Mouse (Mus musculus) thymus, adult 18-20 months (tissue): Measurements from ENCODE around the gene Tent2.
A peak's percentile ranks its signal among the peaks of the same experiment; 100 is the strongest.
"Not testable (repeated sequence)": the region's sequence is repeated elsewhere in the genome, so short reads cannot be mapped to it uniquely, and the experiment has no call there.

Experiments
- DNase-seq, 2 experiments: peaks; one replicate each; pipeline ENCODE4 v3.0.0; 2022; ENCODE audit warnings: mixed read lengths in 2 of 2

Gene Tent2

DNA sequence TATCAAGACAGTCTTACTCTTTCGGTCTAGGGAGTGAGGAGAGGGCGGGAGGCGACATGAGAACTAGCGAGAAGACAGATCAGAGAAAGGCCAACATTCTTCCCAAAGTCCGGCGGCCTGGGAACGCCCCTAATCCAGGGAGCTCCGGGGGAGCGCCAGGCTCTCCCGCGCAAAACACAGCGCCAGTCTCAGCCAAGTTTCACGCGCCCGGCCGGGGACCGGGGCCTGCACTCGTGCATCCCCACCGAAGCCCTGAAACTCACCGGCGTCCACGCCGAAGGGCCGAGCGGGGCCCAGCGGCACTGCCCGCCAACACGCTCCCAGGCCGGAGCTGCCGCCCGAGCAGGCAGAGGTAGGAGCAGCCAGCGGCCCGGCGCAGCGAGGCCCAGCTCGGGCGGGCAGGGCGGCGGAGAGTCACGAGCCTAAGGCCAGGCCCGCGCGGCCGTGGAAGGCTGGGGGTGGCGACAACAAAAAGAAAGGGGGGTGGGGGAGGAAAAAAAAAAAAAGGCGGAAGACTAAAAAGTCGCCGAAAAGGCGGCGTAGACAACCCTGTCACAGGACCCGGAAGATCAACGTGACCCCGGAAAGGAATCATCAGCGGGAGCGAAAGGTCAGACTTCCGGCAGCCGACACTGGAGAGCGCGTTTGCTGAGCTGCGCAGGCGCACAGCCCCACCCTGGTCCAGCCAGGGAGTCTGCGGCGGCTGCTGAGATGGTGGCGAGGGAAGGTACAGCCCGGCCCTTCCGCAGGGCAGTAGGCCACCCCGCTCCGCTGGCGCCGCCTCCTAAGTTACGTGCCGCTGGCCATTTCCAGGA lies at the start of gene Tent2:
Tent2 (minus strand) TSS at position 555 of the 815 bp plus-strand sequence.
- DNase-seq, result peak; percentile 90 to 93

DNA sequence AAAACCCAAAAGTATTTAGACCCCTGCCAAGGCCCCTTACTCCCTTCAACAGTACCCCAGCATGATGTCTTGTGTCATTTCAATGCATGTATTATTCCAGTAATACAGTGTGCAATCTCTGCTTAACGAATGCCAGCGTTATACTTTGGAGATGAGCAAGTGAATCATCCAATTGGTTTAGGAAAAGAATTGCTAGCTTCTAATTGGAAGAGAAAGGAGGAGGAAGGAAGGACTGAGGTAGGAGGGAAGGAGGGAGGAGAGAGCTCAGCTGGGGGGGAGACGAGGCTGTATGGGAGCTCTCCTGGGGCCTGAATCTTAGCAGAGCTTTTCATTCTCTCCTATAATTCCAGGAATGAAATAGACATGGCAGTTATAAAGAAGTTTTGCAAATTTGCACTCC lies 49.0 kb upstream of the Tent2 start:
- no peak for DNase-seq

DNA sequence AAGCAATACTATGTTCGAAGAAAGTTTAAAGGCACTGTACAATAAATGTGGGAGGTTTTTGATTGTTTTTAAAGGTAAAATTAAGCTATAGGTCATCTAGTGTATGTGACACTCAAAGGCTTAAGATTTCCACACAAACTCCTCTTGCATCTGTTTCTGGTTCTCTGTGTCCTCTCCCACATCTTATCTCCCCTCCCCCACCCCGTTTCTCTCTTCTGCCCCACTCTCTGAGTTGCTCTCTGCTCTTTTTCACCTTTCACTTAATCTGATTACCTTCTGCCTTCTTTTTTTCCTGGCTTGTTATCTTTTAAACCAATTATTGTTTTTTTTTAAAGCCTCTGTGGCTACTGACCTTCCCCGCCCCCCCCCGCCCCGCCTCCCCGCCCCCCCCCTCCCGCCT lies 47.4 kb upstream of the Tent2 start:
- no peak for DNase-seq

DNA sequence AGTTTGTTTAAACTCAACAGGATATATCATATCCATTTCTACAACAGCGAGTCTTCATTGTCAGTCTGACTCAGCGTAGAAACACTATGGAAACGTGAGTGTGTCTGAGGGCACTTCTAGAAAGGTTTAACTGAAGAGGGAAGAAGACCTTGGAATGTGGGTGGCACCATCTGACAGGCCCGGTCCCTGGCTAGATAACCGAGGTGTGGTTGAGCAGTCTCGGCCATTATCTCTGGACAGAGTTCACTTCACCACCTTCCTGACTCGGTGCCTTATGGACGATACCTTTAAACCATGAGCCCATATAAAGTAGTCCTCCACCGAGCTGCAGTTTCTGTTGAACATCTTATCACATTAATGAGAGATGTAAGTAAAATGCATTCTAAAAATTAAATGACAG lies 46.9 kb upstream of the Tent2 start:
- DNase-seq, result no peak

GRCm38 (mm10) chr13:93237677-93238398 lies 45.7 kb upstream of the Tent2 start:
- DNase-seq, result no peak

DNA sequence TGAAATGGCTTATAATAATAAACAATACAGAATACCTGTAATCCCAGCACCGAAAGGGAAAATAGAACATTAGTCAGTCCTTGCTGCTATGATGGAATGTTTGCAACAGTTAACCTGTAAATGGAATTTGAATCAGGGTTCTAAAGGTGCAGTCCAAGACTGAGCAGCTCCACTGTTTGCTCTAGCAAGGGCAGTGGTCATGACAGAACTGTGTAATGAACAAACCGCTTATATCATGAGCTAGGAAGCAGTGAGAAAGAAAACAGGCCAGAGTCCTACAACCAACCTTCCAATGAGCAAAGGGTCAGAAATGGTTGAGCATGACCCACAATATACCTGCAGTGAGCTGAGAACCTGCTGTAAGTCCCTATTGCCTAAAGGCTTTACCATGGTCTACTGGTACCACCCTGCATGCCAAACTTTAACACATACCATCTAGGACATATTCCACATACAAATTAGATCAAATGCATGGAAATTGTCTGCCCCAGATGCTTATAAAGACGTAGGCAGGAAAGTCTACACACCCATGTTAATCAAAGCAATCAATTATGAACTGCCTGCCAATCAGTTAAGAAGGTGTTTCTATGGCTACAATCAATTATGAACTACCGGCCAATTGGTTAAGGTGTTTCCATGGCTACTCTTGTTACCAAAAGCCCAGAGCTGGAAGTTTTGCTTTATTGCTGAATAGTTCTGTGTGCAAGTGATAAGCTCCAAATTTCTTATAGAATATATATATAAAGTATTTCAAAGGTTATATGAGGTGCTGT lies 42.3 kb upstream of the Tent2 start:
- no peak for DNase-seq

GRCm38 (mm10) chr13:93232335-93232734 lies 40.1 kb upstream of the Tent2 start:
- DNase-seq, result no peak

DNA sequence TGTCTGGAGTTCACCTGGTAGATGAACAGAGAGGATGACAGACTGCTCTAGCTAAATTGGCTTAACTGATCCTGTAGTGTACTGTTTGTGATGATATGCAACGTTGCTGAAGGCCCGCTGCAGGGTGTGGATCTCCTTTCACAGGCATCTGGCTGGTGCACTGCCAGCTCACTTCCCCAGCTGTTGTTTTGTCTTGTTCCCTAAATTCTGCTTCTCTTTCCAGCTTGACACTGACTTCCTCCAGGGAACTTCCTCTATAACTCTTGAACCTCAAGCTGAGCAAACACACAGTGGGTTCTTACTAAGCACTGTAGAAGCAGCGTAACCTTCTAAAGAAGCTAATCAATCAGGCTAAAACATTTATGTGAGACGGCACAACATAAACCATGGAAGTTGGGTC lies 38.8 kb upstream of the Tent2 start:
- no peak for DNase-seq

DNA sequence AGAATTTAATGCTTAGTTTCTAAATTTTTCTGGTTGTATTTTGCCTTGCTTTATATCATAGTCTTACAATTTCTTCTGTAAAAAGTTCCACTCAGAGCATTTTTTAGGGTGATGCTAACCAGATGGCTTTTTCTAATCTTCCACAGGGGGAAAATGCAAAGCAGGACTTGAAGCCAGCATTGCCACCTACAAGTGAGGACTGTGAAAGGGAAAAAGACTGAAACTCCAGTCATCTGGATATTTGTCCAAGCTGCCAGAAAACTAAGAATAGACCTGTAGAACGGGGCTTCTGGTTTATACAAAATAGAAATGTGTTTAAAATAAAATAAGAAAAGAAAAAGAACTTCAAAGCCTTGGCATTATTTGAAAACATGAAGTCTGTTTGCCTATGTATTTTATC lies 19.6 kb upstream of the Tent2 start:
- DNase-seq, result no peak

DNA sequence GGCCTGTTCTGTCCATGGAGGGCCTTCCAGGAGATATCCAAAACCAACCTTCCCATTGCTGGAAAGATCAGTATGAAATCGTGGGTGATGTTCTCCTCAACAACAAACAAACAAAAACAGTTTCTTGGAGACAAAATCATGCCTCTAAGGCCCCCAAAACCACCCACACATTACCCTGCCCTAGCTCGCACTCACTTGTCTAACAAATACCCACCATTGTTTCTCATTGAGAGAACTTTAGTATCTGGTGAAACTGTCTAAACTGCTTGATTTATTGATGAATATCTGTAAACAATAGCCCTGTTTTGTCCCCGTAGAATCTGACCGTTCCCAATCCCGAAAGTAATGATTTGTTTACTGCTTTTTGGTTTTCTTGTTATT lies 451 bp upstream of the Tent2 start:
- DNase-seq, result no peak

DNA sequence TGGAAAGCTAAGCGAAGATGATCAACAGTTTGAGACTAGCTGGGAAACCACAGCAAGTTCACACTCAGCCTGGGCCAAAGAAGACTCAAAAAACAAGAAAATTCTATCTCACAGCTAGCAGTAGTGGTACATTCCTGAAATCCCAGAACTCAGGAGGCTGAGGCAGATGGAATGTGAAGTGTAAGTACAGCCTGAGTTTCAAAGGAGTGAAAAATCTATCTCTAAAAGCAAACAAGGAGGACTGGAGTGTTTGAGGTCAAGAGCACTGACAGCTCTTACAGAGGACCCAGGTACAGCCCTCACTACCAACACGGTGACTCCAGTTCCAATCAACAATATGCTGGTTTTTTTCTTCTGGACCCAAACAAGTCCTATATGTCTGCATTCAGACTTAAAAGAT lies 2.8 kb downstream of the Tent2 start:
- no peak for DNase-seq

DNA sequence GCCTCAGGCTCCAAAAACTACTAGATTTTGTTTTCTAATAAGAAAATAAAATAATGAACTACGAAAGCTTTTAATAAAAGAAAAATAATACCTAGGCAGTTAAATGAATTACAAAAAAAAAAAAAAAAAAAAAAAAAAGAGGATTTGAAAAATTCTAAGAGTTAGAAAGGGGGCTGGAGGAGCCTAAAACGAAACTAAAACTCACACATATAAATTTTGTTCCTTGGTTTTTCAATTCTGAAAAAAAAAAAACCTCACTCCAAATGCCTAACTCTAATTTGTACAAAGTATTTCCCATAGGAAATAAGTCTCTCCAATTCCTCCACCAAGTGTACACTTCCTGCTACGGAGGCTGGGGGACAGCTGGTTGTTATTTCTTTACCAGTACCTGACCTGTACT lies 3.4 kb downstream of the Tent2 start:
- DNase-seq, result no peak

DNA sequence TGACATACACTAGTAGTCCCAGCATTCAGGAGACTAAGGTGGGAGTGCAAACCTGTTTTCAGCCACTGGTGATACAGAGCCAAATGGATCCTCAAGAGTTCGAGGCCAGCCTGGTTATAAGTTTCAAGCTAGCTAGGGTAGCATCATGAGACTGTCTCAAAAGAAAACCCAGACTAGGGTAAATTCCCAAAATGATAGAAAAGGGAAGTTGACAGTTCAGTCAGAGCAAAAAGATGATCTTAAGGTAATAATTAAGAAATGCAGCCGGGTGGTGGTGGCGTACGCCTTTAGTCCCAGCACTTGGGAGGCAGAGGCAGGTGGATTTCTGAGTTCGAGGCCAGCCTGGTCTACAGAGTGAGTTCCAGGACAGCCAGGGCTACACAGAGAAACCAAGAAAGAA lies 4.4 kb downstream of the Tent2 start:
- DNase-seq, result not testable (repeated sequence)

- no peak for DNase-seq
These were observed 11.8 kb downstream of the Tent2 start for GRCm38 (mm10) chr13:93180351-93180750.

DNA sequence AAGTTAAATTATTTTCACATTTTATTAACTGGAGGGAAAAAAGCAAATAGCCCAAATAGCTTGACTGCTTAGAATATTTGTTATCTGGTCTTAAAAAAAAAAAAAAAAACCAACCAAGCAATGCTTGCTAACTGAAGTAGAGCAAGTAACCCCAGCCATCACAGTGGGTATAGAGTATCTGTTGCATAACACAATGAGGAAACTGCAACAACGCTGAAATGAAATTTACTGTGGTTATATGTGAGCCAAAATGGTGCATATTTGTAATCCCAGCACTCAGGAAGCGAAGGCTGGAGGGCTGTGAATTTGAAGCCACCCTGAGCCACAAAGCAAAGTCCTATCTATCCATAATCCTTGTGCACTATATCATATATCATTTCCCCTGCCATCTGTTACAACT lies 12.7 kb downstream of the Tent2 start:
- DNase-seq, result no peak

DNA sequence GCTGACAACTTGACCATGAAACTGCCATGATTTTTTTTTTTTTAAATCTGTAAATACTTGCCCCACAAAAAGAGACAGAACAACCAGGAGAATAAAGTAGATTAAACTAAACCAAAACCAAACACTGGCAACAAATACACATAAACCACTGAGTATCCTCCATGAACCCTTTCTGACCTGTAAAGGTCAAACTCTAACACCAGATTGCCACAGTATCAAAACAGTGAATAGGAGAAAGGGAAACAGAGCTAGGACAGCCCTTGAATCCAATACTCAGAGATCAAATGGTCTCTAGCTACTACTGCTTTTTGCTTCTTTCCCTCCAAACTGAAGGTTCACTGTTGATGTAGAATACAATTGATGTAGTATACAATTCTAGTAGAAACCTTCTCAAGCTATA lies 14.6 kb downstream of the Tent2 start:
- DNase-seq, result no peak

DNA sequence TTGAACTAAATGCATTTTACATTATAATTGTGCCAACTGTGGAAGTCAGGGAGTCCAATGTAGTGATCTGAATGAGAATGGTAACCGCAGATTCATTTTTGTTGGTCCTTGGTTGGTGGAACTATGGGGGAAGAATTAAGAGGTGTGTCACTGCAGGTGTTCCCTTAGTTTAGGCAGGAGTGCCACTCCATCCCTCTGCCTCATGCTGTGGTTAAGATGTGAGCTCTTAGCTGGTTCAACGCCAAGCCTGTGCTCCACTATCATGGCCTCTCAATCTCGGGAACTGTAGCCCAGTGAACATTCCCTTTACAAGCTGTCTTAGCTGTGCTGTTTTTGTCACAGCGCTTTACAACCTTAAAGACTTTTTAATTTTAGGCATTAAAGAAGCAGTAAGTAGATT lies 28.9 kb downstream of the Tent2 start:
- DNase-seq, result no peak

DNA sequence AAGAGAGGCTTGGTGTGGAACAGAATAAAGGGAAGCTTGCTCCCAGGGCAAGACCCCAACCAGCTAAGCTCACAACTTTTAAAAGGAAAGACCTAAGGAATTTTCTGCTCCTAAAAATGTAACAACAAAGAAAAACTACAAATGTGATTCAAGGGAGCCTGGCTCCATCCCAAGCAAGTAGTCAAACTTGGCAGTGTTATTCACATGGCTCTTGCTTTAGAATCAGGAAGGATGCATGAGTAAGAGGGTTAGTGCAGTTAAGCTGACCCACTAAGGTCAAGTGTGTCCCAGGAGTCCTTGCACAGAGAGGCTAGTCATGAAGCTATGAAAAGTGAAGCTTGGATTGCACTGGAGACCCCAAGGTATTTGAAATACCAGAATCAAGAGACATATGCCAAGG lies 29.7 kb downstream of the Tent2 start:
- DNase-seq, result no peak

DNA sequence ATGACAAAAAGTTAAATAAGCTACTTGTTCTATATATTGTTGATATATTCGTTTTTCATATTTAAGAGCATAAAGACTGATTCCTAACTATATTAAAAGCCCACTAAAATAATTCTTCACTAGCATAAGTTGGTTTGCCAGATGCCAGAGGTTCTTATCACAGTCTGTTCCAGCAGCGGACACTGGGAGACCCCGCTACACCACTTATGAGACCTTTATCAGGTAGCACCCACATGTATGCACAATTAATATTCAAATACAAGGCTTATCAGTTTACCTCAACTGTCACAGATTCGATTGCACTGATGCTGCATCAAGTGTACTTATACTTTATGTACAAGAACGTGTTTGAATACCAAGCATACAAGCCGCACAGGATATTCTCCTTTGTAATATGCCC lies 33.9 kb downstream of the Tent2 start:
- DNase-seq, result no peak

GRCm38 (mm10) chr13:93153280-93153679 lies 38.9 kb downstream of the Tent2 start:
- no peak for DNase-seq

GRCm38 (mm10) chr13:93144336-93145167 lies 47.6 kb downstream of the Tent2 start, which contains the start of gene Cmya5:
Cmya5 (minus strand) TSS chr13:93144724.
- peak; percentile 29 to 36 for DNase-seq

DNA sequence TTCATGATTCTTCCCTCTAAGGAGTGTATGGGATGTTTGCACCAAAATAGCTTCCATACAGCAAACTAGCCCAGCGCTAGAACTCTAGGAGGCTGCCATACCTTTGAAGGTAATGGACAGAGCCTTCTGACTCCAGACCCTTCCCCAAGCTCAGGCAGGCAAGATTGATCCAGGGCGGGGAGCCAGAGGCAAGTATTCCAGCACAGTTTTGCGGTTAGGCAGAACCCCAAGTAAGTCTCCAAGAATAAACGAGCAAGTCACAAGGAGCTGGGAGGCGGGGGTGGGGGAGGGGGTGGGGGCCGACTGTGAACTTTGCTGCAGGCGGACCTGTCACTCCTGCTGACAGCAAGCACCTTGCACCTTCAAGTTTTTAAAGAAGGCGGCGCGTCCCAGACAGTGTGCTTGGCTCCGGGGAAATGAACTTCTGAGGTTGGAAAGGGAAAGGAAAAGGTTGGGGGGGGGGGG lies 48.3 kb downstream of the Tent2 start:
- no peak for DNase-seq

GRCm38 (mm10) chr13:93141184-93141583 lies 51.0 kb downstream of the Tent2 start:
- no peak for DNase-seq
